28 mouse cellular contexts compared by ENCODE assay signal in genomic region chr8:93860020-93860419, GRCm38 (mm10). TPM values are rescaled to one million over a fixed set of nuclear protein-coding genes. Genes with fewer than 3 reads are reported as not detected.
DNase-seq lines count a peak whose midpoint lies in the region; ATAC-seq and TF ChIP-seq lines count a peak whose summit lies in the region.
"Had no signal": no experiment of that assay in that cellular context is flagged by ENCODE, and none has a peak within 500 bp of the region (broad histone marks: within the 10 kb centered on the region; RNA-seq: fewer than 3 reads in every experiment).

No protein-coding gene starts in this region.

- ATAC-seq in kidney, embryonic 14.5 days (ENCODE audit: low FRiP score, low TSS enrichment) = peak; percentile 55; the same call in 1 of the 2 replicates
- ATAC-seq in midbrain, embryonic 13.5 days = no peak
- ATAC-seq: forebrain, embryonic 16.5 days; hindbrain, embryonic 16.5 days; intestine, embryonic 16.5 days had no signal

- no peak for TF ChIP-seq CTCF in kidney, adult 2 months (conservative IDR thresholded peaks at IDR 0.05; ENCODE audit: insufficient read depth, insufficient read length, low read depth, low read length)
- TF ChIP-seq CTCF in brain, embryonic 14.5 days (IDR thresholded peaks at IDR 0.05; ENCODE audit: borderline replicate concordance, extremely low read depth, insufficient read depth, insufficient read length) = no peak
- no peak for TF ChIP-seq CTCF in gastrocnemius, adult 2 months (IDR thresholded peaks at IDR 0.05)

- DNase-seq in embryo, embryonic 10 days (ENCODE audit: low spot score) = peak; percentile 18
- DNase-seq in embryo, embryonic 9.5 days (ENCODE audit: extremely low spot score) = no peak
- DNase-seq in kidney, adult 2 months = no peak
- peak; percentile 42 for DNase-seq in brain, embryonic 14.5 days (ENCODE audit: low read depth)
- DNase-seq in thymus, adult 18-20 months = no peak
- DNase-seq in gastrocnemius, adult 2 months = no peak
- DNase-seq: adrenal gland, postnatal 36 days; cerebellum, adult 11-12 months; cerebellum, postnatal 36 days; gastrocnemius, postnatal 25 days; heart, adult 18-20 months; heart, postnatal 14 days; liver; lung, postnatal 36 days; right cerebral cortex, postnatal 14 days had no signal

- no peaks in the 10 kb centered on the region for H3K9me3 ChIP-seq in kidney, embryonic 14.5 days (ENCODE audit: control insufficient read depth, low read length)
- H3K9me3 ChIP-seq in midbrain, embryonic 13.5 days = no peaks in the 10 kb centered on the region
- H3K9me3 ChIP-seq: heart, embryonic 13.5 days; limb, embryonic 10.5 days; liver, embryonic 15.5 days; lung, embryonic 15.5 days; megakaryocyte, embryonic 14.5 days; neural tube, embryonic 12.5 days had no signal

- intact Hi-C loops in gastrocnemius, adult 2 months (cut with DNase I) = no loop called here

- no peak overlapping the region for H3K4me2 ChIP-seq in kidney, embryonic 14.5 days (replicated peaks; ENCODE audit: low read depth, low read length)
- no peak overlapping the region for H3K4me2 ChIP-seq in midbrain, embryonic 13.5 days (replicated peaks)
- H3K4me2 ChIP-seq: heart, embryonic 13.5 days; liver, embryonic 15.5 days; lung, embryonic 15.5 days; neural tube, embryonic 12.5 days had no signal

- H3K4me1 ChIP-seq in kidney, embryonic 14.5 days (ENCODE audit: control insufficient read depth, insufficient read depth, low read length) = no peaks in the 10 kb centered on the region
- H3K4me1 ChIP-seq in kidney, adult 2 months (ENCODE audit: control insufficient read depth, insufficient read depth, low read length) = no peaks in the 10 kb centered on the region
- H3K4me1 ChIP-seq in midbrain, embryonic 13.5 days (replicated peaks) = peaks cover 39% of the 10 kb centered on the region
- H3K4me1 ChIP-seq: limb, embryonic 10.5 days; liver, embryonic 15.5 days; lung, embryonic 15.5 days; megakaryocyte, embryonic 14.5 days had no signal

- no peak for TF ChIP-seq POLR2A in kidney, adult 2 months (IDR thresholded peaks at IDR 0.05; ENCODE audit: low read depth, low read length)
- no peak for TF ChIP-seq POLR2A in brain, embryonic 14.5 days (IDR thresholded peaks at IDR 0.05; ENCODE audit: borderline replicate concordance, extremely low read depth, insufficient read depth, insufficient read length, poor library complexity, severe bottlenecking)

- H3K27me3 ChIP-seq in kidney, embryonic 14.5 days (ENCODE audit: control insufficient read depth, insufficient read depth, low read length) = no peaks in the 10 kb centered on the region
- no peaks in the 10 kb centered on the region for H3K27me3 ChIP-seq in kidney, adult 2 months (replicated peaks; ENCODE audit: control insufficient read depth, insufficient read depth, low read length)
- H3K27me3 ChIP-seq in midbrain, embryonic 13.5 days = no peaks in the 10 kb centered on the region
- H3K27me3 ChIP-seq: heart, embryonic 13.5 days; liver, embryonic 15.5 days; lung, embryonic 15.5 days; megakaryocyte, embryonic 14.5 days; neural tube, embryonic 12.5 days had no signal

- no peak overlapping the region for H3K27ac ChIP-seq in kidney, embryonic 14.5 days (ENCODE audit: low read depth, low read length)
- H3K27ac ChIP-seq in kidney, adult 2 months (ENCODE audit: insufficient read depth, low read depth, low read length) = no peak overlapping the region
- H3K27ac ChIP-seq in midbrain, embryonic 13.5 days = peak overlapping the region; percentile 47; the same call in 1 of the 2 replicates
- H3K27ac ChIP-seq in gastrocnemius, adult 2 months = no peak overlapping the region
- H3K27ac ChIP-seq: heart, embryonic 13.5 days; kidney, postnatal 0 days; limb, embryonic 10.5 days; liver, embryonic 15.5 days; lung, embryonic 15.5 days; neural tube, embryonic 12.5 days; stomach, postnatal 0 days had no signal

- 36% methylated on average over 4 of the region's 4 CpGs for WGBS in kidney, embryonic 14.5 days
- WGBS in kidney, adult 2 months = 45% methylated on average over 4 of the region's 4 CpGs
- WGBS in midbrain, embryonic 13.5 days = 25% methylated on average over 4 of the region's 4 CpGs

- no peaks in the 10 kb centered on the region for H3K36me3 ChIP-seq in kidney, embryonic 14.5 days (ENCODE audit: control insufficient read depth, insufficient read depth, low read length)
- no peaks in the 10 kb centered on the region for H3K36me3 ChIP-seq in kidney, adult 2 months (ENCODE audit: control insufficient read depth, insufficient read depth, low read length)
- H3K36me3 ChIP-seq in midbrain, embryonic 13.5 days = peaks cover 7% of the 10 kb centered on the region; the same call in 1 of the 2 replicates
- H3K36me3 ChIP-seq: heart, embryonic 13.5 days; limb, embryonic 10.5 days; liver, embryonic 15.5 days; lung, embryonic 15.5 days; neural tube, embryonic 12.5 days had no signal

- no peak overlapping the region for H3K9ac ChIP-seq in kidney, embryonic 14.5 days (ENCODE audit: low read depth, low read length)
- no peak overlapping the region for H3K9ac ChIP-seq in midbrain, embryonic 13.5 days (replicated peaks)
- H3K9ac ChIP-seq: heart, embryonic 13.5 days; liver, embryonic 15.5 days; lung, embryonic 15.5 days; neural tube, embryonic 12.5 days had no signal

- H3K4me3 ChIP-seq in kidney, embryonic 14.5 days (ENCODE audit: low read length) = no peak overlapping the region
- no peak overlapping the region for H3K4me3 ChIP-seq in kidney, adult 2 months (ENCODE audit: insufficient read depth, low read depth, low read length)
- H3K4me3 ChIP-seq in midbrain, embryonic 13.5 days (replicated peaks) = no peak overlapping the region
- H3K4me3 ChIP-seq in gastrocnemius, adult 2 months = no peak overlapping the region
- H3K4me3 ChIP-seq: heart, embryonic 13.5 days; limb, embryonic 10.5 days; liver, embryonic 15.5 days; lung, embryonic 15.5 days; megakaryocyte, embryonic 14.5 days; neural tube, embryonic 12.5 days had no signal

RNA-seq across cellular contexts. Expression of gene Gnao1, which starts 50.3 kb away (rescaled TPM):
- 1.9 and 2.3 TPM in 2 replicates for polyA plus RNA-seq in kidney, embryonic 14.5 days (2014; fragmentation: Nextera tagmentation; extraction: Ambion mirVana)
- 4.6 and 4.9 TPM in 2 replicates for polyA plus RNA-seq in kidney, adult 2 months (2012; rRNA removed)
- polyA plus RNA-seq in brain, embryonic 14.5 days (2012; rRNA removed) = 323 and 443 TPM in 2 replicates
- 125 and 140 TPM in 2 replicates for polyA plus RNA-seq in midbrain, embryonic 13.5 days (2015; fragmentation: Nextera tagmentation; extraction: Ambion mirVana)
- total RNA-seq in gastrocnemius, adult 2 months (2021) = 1 to 10 TPM; 7.5 to 7.7 TPM

Comparison
In these comparisons a context has a peak if more than half of its experiments do, and no peak if none do; other contexts are left out.
1. DNase-seq: peak in embryo, embryonic 10 days (single experiment) and brain, embryonic 14.5 days (single experiment); none in embryo, embryonic 9.5 days (single experiment), kidney, adult 2 months (single experiment), thymus, adult 18-20 months (0 of 2) and gastrocnemius, adult 2 months (single experiment).
2. RNA of gene Gnao1, which starts 50.3 kb away (polyA plus RNA-seq): 323 to 443 TPM in brain, embryonic 14.5 days and 125 to 140 TPM in midbrain, embryonic 13.5 days; 4.6 to 4.9 TPM in kidney, adult 2 months and 1.9 to 2.3 TPM in kidney, embryonic 14.5 days; every median in the first group is over 10 times any median in the second.